Mouse (Mus musculus): ENCODE results near the gene Amz1.
A peak's percentile ranks its signal among the peaks of the same experiment; 100 is the strongest.

Amz1 gene

DNA sequence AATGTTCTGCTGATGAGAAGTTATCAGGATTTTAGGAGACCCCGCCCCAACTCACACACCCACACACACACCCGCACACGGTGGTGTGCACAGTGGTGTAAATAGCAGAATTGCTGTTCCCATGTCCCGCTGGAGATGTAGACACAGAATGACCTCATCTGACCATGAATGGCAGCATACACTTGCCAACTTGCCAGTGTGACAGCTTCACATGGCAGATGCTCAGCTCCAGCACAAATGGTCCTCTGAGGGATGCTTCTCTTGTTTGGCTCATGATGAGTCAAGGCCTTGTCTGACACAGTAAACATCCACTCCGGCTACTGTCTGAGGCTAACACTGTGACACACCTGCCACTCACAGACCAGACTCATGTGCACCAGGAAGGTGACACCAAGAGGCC is 44.4 kb downstream of the Amz1 start:
- DNase-seq, result peak; percentile 67 to 73

DNA sequence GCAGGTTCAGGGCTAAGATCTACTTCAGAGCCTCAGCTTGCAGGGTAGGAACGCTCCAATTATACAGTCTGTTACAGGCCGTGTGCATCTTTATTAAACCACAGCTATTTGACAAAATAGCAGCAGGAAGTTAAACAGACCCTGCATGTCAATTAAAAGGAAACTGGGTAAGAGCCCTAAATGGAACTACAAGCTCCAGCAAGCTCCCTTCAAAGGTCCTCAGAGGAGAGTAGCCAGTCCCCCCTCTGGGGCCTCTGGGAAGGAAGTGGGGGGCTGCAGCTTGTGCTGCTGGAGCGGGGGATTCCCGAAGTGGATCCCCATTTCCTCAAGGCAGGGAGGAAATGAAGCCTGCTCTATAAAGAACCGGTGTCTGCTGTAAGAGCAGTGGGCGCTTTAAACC is 47.7 kb downstream of the Amz1 start:
- no peak for DNase-seq

DNA sequence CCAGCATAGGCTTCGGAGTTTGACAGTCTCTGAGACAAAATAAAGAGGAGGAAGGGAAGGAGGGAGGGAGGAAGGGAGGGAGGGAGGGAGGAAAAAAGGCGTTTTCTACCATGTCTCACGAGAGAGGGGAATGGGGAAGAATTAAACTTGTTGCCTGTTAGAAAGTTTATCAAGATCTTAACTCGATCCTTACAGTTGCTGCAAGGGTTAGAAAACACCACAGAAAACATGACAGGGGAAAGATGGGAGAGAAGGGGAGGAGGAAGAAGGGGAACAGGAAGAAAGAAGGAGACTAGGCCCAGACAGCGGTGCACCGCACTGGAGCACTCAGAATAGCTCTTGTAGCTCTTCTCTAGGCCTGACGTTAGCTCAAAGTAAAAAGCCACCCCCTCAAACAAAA is 48.2 kb downstream of the Amz1 start:
- DNase-seq, result no peak

DNA sequence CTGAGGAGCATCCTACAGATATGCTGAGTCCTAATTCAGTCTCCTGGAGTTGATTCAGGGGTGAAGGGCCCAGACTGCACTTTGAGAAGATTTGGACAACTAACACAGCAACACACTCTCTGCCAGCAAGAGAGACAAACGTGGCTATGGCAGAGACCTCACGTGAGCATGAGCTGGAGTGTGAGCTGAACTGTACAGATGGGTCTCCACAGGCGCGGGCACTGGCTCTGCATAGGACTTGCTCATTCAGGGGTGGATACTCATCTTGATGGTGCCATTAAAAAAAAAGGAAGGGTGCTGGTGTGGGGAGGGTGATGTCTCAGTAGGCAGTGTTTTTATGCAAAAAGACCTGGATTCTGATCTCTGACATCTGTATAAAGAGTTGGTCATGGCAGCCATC is 51.2 kb downstream of the Amz1 start:
- peak; percentile 35 to 49 for DNase-seq

DNA sequence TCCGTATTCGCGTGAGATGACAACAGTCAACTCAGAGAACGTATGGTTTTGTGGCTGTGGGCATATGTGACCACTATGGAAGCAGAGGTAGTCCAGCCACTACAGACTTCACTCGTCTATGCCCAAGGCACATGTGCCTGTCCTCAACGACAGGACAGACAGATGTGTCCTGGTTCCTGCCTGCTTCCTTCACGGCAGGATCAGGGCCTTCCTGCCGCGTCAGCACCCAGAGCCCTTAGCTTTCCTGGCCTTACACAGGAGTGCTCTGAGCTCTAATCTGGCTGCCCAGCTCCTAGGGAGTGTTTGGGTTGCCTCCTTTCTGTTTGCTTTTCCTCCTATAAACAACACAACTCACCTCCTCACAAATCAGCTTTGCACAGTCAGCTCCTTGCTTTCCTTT is 53.0 kb downstream of the Amz1 start:
- no peak for DNase-seq

DNA sequence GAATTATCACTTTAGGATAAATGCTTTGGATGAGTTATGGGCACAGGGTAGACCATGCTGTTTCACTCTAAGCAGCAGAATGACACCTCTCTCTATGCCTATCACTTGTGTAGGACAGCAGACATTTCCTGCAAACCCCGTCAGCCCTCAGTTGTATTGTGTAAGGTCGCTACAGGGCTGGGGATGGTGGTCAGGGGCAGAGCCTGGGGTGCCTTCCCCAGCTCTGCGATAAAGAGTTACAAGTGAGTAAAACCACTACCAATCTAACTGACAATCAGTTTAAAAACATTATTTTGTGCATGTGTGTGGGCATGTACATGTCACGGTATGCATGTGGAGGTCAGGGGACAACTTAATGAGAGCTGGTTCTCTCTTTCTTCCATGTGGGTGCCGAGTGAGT is 57.2 kb downstream of the Amz1 start:
- DNase-seq, result no peak

DNA sequence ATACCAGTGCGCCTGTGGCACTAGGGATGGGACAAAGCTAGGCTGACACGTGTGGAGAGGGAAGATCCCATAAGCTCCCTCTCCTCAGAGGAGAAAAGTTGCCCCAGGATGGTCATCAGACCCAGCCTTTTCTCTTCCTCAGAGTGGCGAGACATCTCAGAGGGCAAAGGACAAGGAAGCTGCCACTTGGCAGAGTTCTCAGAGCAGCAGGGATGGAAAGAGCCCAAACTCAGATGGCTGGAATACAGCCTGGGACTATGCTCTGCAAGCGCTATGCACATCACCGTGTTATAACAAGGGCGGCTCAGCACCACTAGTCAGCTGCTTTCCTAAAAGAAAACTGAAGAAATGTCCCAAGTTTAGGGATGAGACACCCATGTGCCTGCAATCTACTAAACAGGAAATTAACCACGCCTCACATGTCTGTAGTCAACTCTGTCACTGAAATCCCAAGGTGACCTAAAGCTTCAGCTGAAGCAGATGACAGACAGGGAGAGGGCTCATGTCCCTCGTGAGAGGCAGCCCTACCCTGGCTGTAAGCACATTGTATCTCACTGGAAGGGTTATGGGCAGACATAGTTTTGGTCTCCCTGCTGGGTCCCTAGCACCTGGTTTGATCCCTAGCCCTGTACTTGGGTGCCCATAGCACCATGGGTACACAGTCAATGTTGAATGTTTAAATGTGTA is 58.1 kb downstream of the Amz1 start:
- no peak for DNase-seq

DNA sequence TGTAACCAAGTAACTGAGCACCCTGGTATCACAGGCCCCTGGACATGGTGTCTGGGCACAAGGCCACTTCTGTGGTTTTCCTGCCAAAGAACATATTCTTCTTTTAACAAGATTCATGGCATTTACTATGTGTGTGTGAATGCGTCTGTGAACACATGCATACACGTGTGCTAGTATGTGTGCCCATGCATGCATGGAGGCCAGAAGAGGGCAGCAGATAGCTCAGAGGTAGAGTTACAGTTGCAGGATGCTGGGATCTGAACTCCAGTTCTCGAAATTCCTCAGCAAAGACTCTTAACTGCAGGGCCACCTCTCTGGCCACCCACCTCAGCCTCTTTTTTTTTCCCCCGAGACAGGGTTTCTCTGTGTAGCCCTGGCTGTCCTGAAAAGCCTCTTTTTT is 59.6 kb downstream of the Amz1 start:
- no peak for DNase-seq

DNA sequence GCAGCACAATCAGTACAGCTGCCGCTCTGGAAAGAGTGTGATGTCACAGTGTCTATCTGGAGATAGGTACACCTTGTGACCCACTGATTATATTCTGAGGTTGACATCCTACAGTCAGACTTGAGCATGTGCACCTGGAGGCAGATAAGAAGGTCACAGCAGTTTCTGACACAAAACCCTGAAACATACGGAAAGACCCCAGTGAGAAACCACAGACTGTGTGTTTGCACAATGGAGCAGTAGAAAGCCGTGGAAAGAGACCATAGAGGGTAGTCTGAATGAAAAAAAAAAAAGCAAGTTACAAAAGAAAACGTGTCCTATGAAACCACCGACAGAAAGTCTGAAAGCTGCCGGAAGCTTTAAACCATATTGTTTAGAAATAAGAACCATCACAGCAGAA is 60.4 kb downstream of the Amz1 start:
- no peak for DNase-seq

DNA sequence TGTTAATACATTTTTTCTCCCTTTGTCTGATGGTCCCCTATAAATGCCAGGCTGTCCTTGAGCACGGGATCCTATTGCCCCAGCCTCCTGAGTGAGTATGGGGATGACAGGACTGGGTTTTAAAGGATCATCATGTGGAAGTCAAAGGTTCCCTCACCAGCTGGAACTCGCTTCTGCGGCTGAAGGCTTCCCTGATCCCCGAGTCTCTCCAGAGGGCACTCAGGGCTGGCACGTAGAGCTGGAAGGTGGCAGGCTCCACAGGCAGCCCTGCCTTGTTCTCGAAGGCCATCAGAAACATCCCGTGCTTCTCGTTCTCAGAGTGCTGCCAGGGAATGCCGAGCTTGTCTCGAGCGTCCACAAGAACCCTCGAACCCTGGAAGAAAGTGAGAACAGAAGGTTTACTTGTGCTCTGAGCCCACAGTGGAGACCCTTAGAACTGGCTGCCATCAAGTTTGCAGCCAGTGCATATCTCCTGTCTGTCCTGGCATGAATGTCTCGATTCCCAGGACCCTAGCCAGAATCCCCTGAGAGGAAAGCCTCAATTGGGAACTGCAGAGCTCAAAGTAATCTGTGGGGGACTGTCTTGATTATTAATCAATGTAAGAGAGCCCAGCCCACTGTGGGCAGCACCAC is 61.4 kb downstream of the Amz1 start:
- no peak for DNase-seq

DNA sequence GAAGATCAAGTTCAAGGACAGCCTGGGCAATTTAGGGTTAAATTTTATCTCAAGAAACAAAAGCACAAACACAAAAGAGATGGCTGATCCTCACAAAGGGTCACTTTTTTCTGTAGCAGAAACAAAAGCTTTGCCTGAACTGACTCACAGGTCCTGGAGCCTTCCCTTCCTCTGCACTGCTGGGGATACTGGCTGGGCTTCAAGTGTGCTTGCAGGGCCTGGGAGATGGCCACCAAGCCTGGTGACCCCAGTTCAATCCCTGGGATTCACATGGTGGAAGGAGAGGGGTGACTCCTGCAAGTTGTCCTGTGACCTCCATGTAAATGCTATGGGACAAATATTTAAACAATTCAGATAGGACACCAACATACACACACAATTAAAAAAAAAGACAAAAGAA is 65.6 kb downstream of the Amz1 start:
- DNase-seq, result no peak

DNA sequence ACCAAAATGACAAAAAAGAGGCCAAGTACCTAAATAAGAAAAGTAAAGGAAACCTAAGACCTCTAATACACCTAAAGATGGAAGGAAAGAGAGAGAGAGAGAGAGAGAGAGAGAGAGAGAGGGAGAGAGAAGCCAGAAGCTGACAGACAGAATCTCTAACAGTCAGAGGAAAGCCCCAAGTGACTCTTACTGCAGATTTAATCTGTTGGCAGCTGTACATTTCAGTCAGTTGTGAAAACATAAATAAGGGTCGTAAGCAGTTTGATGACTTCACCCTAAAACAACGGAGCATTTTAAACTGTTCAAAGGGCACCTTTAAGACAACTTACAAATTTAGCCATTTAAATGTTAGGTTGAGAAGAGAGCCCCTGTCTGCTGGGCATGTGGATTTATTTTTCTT is 66.5 kb downstream of the Amz1 start:
- DNase-seq, result no peak

DNA sequence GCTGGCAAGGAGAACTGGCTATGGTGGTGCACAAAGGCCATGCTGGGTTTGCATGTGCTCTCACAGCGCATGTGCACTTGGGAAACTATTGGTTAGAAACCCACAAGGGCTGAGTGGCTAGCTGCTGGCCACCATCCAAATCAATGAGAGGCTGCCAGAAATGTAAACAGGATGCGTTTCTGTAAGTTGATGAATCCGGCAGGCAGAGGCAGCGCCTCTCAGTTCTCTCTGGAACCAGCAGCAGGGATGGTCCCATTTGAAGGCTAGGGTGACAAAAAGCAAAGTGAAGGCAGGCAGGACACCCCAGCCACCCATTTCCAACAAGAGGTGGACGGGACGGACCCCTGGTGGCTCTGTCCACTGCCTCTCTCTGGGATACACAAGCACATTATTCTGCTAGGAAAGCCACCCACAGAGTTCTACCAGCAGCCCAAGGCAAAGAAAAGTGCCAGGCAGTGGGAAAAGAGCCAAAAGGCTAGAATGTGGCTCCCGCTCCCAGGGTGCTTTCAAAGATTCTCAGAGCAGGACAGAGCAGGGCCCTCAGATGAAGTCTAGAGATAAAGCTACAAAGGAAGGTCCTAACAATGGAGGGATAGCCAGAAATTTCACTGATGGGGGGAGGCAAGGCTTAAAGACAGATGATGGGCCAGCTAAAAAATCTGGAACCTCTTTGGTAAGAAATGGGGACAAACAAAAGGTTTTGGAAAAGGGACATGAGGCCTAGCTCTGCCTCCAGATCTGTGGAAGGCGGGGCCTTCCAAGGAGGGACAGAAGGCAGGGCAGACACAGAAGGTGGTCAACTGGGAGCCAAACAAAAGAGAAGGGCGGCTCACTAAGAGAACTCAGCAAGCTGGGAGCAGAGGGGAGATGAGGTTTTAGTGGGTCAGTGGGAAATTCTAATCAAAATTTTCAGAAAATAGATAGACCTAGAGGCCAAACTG is 67.3 kb downstream of the Amz1 start:
- peak; percentile 63 to 67 for DNase-seq

DNA sequence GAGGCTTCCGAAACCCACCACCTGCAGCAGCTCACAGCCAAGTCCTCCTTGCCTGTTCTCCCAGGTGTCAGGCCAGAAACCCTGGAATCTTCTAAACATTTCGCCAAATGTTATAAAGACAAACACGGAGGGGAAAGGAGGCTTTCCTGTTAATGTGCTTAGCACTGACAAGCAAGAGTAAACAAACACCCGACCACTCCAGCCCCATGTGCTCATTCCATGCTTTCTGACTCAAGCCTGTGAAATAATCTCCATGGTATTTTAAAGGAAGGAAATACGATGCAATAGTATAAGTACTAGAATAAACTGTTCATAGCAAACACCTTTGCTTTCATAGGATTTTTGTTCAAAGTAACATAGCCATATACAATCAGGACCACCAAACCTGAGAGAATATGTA is 68.3 kb downstream of the Amz1 start:
- DNase-seq, result no peak

DNA sequence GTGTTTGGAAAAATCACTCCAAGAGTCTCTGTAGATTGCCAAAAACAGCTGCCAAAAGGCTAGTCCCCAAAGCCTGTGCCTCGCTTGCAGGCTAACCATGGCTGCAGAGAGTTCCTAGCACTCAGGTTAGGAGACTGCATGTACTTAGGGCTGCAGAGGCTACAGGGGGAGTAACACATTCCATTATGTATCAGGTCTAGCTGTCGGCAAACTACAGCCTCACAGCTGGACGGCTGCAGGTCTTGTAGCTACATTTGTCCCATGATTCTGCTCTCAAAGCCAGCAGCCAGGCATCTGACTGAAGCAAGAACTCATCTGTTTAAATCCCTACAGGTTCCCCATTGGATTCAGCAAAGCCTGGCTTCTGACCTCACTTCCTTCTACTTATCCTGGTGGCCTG is 70.8 kb downstream of the Amz1 start:
- no peak for DNase-seq

DNA sequence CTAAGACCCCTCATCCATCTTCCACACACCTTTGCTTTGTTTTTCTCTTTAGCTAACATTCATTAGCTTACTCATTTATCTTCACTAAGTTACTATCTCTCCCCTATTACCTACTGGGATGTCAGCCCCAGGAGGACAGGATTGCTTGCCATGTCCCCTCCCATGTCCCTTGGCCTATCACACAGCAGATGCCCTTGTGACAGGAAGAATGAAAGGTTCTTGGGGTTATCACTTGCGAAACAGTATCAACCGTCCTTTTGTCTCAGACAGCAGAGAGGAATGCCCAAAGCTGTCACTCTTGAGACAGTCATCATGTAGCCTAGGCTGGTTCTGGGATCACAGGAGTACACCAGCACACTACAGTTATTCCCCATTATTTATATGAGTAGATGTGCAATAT is 71.2 kb downstream of the Amz1 start:
- DNase-seq, result no peak

DNA sequence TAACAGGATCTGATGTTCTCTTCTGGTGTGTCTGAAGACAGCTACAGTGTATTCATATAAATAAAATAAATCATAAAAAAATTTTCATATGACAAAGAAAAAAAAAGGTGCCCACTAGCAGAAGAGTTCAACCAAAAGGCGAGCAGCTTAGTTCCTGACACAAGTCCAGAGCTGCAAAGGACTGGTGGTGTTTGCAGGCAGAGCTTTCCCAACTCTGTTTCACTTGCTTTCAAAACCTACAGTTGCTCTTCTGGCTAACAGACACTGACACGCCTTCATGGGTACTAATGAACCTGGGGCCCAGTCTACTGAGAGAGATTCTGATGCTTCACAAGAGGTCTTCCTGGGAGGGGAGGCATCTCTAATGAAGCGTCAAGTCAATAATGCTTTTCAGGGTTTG is 72.1 kb downstream of the Amz1 start:
- DNase-seq, result no peak

DNA sequence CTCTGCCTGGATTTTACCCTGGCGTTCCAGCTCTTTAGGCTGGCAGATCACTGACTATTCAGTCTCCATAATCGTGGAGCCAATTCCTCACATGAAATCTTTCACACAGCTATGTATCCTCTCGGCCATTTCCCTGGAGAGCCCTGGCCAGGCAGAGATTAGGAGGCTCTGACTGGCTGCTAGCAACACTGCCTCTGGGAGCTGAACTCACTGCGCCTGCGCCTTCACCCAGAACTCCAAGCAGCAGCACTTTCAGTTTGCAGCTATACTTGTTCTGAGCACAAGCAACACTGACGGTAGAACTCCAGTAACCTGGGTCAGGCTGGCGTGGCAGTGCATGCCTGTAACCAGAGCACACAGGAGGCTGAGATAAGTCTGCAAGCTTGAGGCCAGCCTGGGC is 74.2 kb downstream of the Amz1 start:
- DNase-seq, result no peak

DNA sequence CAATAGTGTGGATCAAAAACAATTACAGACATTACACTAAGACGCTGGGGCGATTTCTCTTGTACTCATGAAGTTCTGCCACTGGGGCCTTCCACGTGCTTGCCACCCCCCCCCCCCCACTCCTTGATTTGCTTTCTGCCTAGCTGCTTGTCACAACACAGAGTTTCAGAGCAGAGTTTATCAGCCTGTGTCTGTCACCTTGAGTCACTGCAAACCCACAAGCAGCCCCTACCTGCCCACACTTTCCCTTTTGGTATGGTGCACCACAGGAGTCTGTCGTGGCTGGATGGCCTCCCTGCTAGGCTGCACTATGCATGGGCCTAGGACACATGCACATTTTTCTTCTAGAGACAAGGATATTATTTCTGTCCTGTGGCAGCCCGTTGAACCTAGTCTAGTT is 74.8 kb downstream of the Amz1 start:
- DNase-seq, result no peak

DNA sequence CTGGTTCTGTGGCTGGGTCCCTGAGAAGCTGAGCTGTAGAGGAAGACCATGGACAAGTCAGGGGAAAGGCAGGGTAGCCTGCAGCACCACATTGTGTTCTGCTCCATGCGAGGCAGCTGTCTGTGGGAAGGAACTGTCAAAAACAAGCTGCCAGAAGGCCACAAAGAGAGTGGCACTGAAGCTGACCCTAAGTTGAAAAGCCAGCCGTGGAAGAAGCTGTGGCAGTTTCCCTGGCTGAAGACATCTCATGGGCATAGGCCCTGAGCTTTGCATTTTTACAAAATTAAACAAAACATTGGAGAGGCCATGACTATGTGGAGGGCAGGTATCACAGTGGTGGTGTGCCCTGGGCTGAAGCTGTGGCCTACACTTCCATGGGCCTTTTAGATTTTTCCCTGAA is 75.3 kb downstream of the Amz1 start:
- DNase-seq, result no peak

DNA sequence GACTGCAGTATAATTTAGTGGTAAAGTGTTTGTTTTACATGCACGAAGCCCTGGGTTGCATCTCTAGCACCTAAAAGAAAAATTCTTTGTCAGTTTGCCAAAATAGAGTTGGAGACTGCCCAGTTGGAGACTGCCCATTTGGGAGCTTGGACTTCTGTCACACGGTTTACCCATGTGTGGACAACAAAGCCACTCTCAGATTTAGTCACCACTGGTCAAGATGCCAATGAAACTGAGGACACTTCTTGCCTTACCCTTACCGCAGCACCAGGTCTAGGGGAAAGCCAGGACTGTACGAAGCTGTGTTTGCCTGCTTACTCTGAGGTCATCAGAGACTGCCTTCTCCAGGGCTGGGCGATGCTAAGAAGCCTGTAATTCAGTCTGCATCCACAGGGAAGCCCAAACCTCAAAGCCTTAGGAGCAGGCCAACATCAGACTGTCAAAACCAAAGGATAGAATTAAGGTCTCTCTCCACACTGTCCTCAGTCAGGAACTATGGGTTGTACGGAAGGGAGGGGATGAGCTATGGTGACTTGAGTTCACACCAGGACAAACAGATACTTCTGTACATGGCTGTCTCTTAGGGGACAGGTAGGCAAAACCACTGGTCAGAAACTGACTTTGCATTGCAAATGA is 76.5 kb downstream of the Amz1 start:
- DNase-seq, result no peak

DNA sequence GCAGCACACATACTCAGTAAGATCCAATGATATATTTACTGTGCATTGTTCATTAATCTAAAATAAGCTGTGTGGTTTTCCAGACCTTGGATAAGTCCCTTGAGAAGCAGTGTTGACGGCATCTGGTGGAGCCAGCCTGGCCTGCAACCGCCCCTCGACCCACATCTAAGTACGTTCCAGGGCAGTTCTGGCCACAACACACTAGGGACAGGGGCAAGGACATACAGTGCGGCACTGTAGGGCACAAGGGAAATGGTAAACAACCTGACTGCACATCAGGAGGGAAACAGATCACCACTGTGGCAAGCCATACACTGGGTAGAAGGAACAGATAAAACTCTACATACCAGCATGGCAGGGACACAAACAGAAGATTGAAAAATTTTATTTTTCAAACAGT is 77.9 kb downstream of the Amz1 start:
- no peak for DNase-seq

DNA sequence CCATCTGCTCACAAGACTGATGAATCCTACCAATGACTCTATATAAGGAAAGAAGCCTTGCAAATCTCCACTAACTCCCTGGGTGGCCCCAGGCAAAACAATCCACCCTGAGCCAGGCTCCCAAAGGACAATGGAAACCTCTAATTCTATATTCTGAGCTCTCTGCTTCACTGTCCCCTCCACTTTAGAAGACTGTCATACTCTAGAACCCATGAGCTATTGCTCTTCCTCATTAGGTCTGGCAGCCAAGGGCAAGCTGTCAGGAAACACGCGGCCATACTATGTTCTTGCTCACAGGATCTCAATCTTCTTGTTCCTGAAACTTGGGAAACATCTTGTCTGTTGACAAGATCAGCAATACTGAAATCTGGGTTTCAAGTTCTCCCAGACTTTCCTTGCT is 82.3 kb downstream of the Amz1 start:
- no peak for DNase-seq

DNA sequence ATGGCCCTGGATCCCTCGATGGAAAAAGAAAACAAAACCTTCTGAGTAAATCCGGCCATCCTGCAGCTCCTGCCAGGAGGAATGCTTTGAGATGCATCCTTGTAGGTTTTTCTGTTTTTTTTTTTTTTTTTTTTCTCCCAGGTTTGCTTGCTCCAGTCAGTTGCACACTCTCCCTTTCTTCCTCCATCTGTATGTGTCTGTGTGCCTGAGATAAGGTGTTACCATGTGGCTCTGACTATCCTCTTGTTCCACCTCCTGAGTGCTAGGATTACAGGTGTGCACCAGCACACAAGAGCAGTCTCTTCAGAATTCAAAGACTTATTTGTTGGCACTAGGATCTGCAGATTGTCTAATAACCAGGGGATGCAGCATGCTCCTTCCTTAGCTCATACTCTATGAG is 83.0 kb downstream of the Amz1 start:
- no peak for DNase-seq
